Mouse (Mus musculus): Measurements from ENCODE around the gene Dpagt1.
A peak's percentile ranks its signal among the peaks of the same experiment; 100 is the strongest.

GRCm38 (mm10) chr9:44379054-44379834 lies 53.4 kb downstream of the Dpagt1 start, which contains the start of gene Hyou1:
- TF ChIP-seq CTCF (IDR thresholded peaks at IDR 0.05; ENCODE audit: extremely low read depth, insufficient read length, insufficient replicate concordance, low read depth, low read length) (no peak), POLR2A (IDR thresholded peaks at IDR 0.05; ENCODE audit: low read depth, low read length) (peak; percentile 88)
